Mouse (Mus musculus) ovary, postnatal 36 days (tissue): ENCODE data around the gene Fntb.
"Not testable (repeated sequence)": the region's sequence is repeated elsewhere in the genome, so short reads cannot be mapped to it uniquely, and the experiment has no call there.

ENCODE experiments used
- DNase-seq: peaks from one replicate; pipeline ENCODE4 v3.0.0; 2022; ENCODE audit warnings: low spot score, mixed read lengths

Fntb gene

DNA sequence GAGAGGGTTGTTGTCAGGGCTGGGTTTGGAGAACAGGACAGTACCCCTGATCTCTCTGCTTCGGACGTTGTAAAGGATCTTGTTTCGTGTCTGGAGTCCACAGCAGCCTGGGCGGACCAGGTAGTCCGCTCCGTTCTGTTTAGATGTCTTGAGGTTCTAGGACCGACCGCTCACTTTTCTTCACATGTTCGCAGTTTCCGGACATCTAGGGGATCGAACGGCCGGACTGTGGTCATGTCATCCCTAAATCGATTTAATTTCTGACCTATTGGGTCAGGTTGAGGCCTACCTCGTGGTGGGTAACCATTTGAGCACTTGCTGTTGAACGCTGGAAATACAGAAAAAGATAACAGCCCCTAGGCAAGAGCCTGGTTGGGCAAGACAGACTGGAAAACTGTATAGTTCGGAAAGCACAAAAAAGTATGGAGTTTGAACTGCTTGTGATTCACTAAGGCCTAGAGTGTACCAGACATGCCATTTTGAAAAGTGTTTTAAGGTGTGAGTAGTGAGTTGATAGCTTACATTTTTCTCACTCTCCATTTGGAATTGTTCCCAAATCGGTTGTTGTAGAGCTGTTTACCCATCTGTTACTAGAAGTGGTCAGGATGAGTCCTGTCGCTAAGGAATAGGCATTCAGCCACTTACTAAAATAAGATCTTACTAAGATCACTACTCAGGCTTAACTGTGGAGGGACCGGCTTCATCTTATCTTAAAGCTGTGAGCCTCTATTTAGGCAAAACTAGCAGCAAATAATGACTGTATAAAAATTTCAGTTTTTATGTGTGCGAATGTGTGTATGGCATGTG is 72.7 kb downstream of the Fntb start:
- DNase-seq, result no peak

DNA sequence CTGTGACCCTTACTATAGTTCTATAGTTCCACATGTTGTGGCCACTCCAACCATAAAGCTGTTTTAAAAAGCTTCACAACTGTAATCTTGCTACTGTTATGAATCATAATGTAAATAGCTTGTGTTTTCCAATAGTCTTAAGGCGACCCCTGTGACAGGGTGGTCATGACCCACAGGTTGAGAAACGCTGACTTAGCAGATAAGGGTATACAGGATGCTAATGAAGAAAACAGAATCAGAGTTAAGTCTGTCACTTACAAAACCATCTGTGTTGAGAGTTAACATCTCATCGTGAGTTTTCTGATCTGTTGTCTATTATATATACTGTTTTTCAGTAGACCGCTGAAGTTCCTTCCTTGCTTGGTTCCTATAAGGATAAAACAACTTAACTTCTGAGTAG is 73.9 kb downstream of the Fntb start:
- no peak for DNase-seq

DNA sequence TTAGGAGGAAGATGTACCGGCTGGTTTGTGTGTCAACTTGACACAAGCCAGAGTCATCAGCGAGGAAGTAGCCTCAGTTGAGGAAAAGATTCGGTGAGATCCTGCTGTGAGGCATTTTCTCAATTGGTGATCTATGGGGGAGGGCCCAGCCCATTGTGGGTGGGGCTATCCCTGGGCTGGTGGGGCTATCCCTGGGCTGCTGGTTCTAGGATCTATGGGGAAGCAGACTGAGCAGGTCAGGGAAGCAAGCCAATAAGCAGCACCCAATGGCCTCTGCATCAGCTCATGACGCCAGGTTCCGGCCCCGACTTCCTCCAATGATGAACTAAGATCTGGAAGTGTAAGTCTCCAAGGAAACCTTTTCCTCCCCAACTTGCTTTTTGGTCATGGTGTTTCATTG is 74.7 kb downstream of the Fntb start:
- DNase-seq, result no peak

DNA sequence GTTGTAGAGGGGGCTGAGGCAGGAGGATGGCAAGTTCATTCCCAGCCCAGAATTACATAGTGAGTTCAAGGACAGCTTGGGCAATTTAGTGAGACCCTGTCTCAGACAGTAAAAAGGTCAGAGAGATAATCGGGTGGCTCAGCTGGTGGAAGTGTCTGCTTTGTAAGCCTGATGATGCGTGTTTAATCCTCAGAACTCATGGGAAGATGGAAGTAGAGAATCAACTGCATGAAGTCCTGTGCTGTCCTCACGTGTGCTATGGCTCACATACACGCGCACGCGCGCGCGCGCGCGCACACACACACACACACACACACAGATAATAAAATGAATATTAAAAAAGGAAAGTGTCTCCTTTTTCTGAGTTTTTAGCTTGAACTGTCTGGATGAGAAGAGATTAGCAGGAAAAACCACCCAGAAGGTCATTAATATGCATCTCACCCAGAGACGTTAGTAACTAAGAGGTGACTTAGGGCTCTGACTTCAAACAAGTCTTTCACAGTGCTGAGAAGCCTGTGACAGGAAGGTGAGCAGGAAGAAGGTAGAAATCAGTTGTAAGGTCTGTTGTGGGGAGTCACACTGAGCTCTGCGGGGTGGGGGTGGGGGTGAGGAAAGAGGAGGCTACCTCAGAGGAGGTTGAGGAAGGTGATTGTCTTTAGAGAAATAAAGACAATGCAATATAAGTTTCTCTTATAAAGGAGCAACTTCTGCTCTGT is 79.1 kb downstream of the Fntb start:
- DNase-seq, result no peak

DNA sequence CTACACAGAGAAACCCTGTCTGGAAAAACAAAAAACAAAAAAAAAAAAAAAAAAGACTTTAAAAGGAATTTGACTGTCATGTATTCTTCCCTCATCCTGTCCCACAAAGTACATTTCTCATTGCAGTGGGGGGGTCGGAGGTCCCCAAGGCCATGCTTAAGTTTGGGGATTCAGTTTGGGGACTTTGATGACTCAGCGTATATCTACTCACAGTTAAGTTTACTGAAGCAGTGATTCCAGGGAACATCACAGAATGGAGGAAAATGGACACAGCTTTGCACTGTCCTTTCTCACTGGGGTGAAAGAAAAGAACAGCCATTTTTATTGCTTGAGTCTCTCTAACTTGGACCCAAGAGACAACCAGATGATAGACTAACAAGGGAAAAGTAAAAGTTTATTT is 87.0 kb downstream of the Fntb start:
- no peak for DNase-seq

DNA sequence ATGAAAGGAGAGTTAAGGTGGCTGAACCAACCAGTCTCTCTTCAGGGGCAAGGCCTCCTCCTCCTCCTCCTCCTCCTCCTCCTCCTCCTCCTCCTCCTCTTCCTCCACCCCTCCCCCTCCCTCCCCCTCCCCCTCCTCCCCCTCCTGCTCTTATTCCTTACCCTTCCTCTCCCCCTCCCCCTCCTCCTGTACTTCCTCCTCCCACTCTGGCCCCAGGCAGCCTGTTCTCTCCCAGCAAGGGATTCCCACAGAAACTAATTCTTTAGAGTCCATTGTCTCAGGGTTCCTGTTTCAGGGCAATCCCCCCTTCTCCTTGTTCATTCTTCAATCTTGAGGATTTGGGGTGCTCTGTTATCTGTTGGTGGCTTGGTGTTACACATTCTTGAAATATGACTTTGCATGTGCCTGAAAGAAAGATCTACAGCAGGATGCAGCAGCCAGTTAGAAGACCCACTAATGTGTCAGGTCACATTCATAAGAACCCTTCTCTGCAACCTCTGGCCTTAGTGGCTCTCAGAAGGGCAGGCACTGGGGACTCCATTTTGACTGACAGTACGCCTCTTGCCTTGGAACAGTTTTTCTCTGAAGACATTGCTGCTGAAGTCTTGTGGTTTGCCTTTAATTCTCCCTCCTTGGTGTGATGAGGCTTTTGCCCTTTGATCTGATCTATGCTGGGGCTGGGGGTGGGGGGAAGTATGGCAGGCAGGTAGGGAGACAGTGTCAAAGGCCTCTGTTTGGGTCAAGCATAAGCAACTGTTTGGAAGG is 88.2 kb downstream of the Fntb start:
- no peak for DNase-seq

DNA sequence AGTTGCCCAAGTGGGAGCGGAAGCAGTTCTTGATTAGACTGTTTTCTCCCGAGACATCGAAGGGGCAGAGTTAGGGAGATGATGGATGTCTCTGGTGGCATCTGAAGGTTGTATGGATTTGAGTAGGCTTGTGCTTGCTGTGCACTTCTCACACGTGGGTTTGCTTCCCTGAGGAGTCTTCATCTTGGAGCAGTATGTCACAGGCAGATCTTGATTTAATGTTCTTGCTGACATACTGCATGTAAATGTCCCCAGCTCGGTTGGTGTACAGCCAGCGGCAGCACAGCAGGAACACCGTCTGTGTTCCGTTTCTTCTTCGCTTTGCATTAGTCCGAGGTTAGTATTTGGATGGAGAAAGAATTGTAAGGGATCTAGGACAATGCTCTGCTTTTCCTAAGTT is 91.7 kb downstream of the Fntb start:
- no peak for DNase-seq

DNA sequence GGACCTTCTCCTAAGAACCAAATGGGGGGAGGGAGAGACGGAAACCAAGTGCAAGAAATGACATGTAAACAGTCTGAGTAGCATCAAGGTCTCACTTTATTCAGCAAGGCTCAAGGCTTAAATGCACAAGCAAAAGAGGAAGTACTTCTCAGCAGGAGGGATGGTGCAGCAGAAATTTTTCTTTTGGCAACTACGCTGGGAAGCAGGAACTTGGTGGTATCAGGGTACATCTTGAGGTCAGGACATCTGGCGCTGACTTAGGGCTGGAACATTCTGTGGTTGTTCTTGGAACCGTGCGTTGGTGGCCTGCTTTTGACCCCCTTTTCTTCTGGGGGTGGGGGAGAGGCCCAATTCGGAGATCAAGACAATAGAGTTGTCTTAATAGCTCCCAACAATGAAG is 93.4 kb downstream of the Fntb start:
- DNase-seq, result not testable (repeated sequence)

DNA sequence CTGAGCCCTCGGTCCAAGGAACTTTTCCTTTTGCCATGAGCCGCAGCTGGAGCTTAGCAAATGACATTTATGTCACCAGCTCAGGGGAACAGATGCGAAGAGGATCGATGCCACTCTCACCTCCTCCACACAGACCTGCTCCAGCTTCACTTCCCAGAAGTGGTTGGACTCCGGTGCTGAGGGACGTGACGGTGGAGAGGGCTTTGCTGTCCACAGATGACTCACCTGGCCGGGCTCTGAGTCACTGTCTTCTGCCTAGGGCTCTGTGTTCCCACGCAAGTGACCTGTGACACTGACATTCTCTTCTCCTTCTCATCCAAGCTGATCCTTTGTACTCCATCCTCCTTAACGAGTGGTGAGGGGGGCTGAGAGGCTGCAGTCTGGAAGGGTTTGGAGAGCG is 98.3 kb downstream of the Fntb start:
- no peak for DNase-seq

DNA sequence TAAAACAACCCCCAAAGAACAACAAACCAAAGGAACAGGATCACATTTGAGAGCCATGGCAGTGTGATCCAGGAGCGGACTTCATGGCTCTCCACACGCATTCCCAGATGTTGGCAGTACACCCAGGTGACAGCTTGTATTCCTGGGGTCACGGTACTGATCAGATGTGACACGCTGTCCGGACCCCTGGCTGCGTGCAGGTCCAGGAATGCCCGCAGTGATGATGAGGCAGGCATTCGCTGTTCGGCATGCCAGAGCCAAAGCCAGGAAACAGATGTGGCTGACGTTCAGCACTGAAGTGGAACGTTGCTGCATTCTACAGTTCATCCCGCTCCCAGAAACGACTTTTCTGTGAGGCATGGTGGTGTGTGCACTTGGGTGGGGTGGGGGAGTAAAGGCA is 99.9 kb downstream of the Fntb start:
- DNase-seq, result no peak

DNA sequence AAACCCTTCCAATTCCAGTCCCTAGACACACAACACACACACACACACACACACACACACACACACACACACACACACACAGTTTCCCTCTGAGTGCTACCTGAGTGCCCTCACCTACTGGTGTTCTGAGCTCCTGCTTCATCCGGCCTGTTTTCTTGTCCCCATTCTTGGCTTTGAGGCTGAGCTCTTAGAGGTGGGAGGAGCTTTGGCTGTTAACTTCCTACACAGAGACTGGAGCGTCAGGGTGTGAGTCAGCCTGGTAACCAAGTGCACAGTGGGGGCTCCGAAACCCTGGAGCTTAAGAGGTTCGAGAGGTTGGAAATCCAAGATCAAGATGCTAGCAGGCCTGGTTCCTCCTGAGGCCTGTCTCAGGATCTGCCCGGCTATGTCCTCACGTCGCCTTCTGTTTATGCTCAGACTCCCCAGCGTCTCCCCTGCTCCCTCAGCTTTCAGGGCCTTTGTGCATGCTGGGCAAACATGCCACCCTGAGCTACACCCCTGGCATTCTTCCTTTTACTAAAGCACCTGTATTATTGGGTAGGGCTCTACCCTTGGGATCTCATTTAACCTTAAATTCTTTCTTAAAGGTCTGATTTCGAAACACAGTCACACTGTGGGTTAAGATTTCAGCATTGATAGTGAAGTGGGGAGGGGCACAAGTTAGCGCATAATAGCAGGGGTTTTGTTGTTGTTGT is 102.3 kb downstream of the Fntb start:
- DNase-seq, result no peak

DNA sequence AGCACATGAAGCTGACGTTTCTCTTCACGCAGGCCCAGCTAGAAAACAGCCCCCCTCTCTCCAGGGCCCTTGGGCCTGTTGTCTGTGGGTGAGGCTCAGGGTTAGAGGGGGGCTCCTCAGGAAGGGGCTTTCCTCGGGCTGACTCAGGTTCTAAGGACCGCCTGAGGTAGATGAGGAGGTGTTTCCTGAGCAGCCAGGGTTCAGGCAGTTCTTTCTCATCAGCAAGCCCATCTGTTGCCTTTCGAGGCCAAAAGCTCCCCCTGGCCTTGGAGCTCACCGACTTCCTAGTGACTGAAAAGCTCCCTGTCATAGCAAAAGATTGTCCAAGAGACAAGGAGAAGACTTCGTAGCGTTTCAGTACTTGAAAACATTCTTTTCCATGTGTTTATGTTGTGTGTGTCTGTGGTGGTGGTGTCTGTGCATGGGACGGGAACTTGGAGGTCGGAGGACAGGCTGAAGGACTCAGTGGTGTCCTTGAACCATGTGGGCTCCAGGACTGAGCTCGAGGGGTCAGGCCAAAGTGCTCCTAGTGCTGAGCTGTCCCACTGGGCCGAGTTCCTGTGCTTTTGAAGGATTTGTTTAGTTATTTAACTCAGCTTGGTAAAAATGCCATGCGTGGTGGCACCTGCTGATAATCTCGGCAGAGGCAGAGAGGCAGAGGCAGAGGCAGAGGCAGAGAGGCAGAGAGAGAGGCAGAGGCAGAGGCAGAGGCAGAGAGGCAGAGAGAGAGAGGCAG is 103.2 kb downstream of the Fntb start:
- DNase-seq, result no peak

DNA sequence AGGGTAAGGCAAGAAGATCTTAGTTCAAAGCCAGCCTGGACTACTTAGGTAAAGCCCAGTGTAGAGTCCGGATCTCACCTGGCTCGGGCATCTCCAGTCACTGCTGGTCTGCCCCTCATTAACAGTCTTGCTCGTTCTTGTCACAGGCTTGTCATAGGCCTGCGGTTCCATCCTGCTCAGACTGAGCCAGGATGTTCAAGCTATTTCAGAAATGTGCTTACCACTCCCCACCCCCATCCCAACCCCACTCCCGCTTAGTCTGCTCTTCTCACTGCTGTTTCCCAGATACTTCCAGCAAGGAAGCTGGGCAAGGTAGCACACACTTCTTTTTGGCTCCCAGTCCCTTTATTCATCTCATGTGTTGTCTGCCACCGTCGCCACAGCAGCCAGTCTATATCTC is 104.2 kb downstream of the Fntb start:
- DNase-seq, result no peak

DNA sequence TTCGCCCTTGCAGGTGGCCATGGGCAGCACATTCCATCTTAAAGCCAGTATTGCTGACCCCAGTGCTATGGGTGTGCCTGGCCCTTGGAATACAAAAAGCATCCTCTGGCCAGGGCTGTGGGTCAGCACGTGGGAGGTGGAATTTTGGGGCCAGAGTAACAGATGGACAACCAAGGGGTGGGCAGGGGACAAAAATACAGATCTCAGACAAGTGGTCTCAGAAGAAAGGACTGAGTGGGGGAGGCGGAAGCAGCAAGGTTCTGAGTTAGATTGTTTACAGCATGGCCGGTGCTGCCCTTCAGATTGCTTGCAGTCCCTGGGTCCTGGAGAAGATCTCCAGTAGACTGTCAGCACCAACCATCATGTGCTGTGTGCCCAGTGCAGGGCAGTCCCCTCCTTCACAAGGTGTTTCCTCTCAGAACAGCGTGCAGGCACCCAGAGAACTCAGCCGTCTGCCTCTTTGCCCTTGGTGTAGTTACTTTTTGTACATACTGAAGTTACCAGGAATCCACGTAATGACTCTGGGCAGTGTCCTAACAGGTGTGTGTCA is 107.5 kb downstream of the Fntb start:
- DNase-seq, result no peak

DNA sequence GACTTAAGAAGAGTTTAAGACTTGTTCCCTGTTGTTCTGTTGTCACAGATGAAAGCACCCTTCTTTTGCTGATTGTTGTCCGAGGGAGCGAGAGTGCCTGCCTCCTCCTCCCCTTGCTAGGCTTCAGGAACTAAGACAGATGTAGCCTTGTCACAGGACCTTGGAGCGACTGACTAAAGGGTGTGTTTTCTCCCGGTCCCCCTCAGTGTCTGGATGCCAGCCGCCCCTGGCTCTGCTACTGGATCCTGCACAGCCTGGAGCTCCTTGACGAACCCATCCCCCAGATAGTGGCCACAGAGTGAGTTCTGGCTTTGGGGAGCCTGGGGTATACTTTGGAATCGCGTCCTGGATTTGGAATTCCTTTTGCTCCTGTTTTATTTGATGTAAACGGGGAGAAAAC is 109.4 kb downstream of the Fntb start:
- DNase-seq, result no peak

DNA sequence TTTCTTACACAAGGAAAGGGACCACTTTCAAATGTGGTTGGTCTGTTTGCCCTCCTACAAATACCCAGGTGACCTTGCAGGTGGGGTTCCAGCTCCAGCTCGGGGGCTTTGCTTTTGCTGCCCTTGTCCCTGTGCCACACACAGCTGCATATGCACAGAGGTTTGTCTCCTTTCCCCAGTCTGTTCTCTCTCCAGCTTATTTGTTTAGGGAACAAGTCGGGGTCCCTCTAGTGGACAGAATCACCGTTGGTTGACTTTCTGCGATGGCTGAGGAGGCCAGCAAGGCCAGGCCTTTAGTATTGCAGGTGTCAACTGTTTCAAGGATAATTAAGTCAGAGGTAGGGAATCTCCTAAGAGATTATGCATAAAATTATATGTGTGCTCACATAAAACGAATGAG is 113.9 kb downstream of the Fntb start:
- peak; percentile 33 for DNase-seq

DNA sequence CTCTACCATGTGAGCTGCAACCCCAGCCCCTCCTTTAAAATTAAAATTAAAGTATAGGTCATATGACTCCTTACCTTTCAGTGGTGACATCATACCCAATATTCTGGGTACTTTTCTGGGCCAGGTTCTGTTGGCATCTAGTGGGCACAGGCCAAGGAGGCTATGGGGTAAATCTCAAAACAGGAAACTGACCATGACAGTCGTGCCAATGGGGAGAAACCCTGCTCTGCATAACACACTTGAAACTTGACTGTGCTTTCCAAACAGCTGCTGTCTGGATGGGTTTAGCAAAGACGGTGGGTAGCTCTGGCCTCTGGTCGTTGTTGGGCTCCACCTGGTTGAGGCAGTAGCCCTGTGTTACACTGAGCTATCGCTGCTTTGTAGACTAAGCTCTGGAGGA is 114.7 kb downstream of the Fntb start:
- DNase-seq, result no peak

DNA sequence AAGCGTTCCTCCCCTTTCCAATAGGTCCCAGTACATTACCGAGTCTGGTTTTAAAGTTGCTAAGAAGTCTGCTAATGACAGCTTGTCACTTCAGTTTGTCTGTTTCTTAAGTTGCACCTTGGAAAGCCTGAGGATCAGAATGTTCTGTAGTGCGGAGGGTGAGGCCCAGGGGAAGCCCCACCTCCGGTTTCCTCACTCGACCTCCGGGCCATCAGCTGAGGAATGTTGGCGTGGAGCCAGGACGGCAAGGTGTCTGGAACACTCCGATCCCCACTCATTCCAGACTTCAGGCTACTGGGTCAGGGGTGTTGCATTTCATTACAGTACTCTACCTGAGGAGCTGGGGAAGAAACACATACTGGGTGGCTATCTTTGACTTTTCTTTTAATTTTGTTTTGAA is 118.4 kb downstream of the Fntb start:
- peak; percentile 72 for DNase-seq

DNA sequence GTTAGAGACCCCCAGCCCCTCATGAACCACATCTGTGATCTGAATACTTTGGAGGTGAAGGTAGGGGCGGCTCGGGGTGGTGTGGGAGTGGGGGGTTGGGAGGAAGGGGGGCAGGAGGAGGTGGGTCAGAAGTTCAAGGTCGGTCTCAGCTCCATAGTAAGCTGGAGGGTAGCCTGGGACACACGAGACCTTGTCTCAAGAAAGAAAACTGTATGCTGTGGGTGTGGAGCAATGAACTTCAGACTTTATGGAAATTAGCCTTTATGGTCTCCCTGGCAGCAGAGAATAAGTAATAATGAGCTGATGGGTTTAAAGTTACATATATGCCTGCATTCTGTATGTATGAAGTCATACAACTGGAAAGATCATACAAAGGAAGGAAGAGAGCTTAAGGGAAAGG is 119.7 kb downstream of the Fntb start:
- DNase-seq, result no peak

DNA sequence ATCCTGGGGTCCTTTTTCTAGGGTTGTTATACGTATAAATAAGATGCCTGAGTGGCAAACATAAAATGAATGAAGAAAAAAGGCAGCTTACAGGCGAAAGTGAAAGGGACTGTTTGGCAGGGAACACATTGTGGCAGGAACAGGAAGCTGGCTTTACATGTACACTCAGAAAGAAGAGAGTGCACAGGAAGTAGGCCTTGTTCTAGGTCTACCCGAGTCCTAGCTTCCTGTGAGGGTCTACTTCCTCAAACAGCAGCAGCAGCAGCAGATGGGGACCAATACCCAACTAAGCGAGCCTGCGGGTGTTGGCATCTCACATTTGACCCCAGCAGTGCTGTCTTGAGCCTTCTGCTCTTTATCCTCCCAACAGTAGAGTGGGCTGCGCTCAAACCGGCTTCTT is 121.4 kb downstream of the Fntb start:
- DNase-seq, result no peak

DNA sequence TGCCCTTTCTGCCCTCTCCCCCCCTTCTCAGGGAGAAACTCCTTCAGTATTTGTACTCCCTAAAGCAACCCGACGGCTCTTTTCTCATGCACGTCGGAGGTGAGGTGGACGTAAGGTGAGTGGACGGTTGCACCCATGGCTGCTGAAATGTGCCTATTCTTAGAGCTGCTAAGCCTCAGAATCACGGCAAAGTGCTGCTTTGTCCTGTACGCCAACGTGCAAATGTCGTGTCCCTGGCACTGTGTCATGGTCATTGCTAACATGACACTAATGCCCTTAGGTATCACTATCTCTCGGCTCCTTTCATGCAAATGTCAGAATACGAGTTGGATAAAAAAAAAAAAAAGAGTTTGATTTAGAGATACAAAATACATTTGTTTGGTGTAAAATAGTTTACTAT is 122.6 kb downstream of the Fntb start:
- DNase-seq, result no peak
